Mouse (Mus musculus) embryonic fibroblast, embryonic 13.5 days (primary cell): ENCODE measurements around the gene Grasp. TPM values are rescaled to one million over a fixed set of nuclear protein-coding genes. Genes with fewer than 3 reads are reported as not detected.

Experiments
- H3K27ac ChIP-seq: 2 replicates; pipeline ENCODE4 v1.5.1; 2012; ENCODE audit warnings: low read length, control low read depth, inconsistent platforms; ENCODE audit not compliant: insufficient read depth
- H3K4me1 ChIP-seq: 2 replicates; pipeline ENCODE4 v1.6.1; 2011; ENCODE audit warnings: low read length; ENCODE audit not compliant: control insufficient read depth, insufficient read depth
- H3K4me3 ChIP-seq: 2 replicates; pipeline ENCODE4 v1.5.1; 2011; ENCODE audit warnings: mild to moderate bottlenecking, control low read depth, low read length; ENCODE audit not compliant: insufficient read depth
- CTCF ChIP-seq: IDR thresholded peaks from 2 replicates; pipeline ENCODE4 v1.5.1; 2011; ENCODE audit warnings: mild to moderate bottlenecking, control low read depth, low read length, moderate library complexity, borderline replicate concordance; ENCODE audit not compliant: insufficient read depth
- POLR2A ChIP-seq: IDR thresholded peaks from 2 replicates; pipeline ENCODE4 v1.6.1; 2011; ENCODE audit warnings: low read depth, mild to moderate bottlenecking, control low read depth, low read length, moderate library complexity
- polyA plus RNA-seq: library from polyadenylated mRNA; stranded (reverse); fragments of >200 nt; gene quantifications from 2 replicates; pipeline ENCODE4 v1.2.4, GENCODE M21; 2011; ENCODE audit warnings: low read depth; ENCODE audit not compliant: missing spikeins, insufficient read length

The Grasp gene
- polyA plus RNA-seq, 1 experiment = 9.0 TPM

- Histone ChIP-seq H3K4me3 (peak overlapping the region; percentile 96), H3K4me1 (peaks cover 5% of the 10 kb centered on the region), H3K27ac (peak overlapping the region; percentile 42)
- no peak for TF ChIP-seq CTCF
- peak; percentile 99 for TF ChIP-seq POLR2A
These were observed 42.4 kb downstream of the Grasp start for GRCm38 (mm10) chr15:101266132-101266963.

GRCm38 (mm10) chr15:101267053-101268032 is 43.4 kb downstream of the Grasp start:
- TF ChIP-seq CTCF (no peak), POLR2A (no peak)
- Histone ChIP-seq H3K27ac (no peak overlapping the region), H3K4me1 (peaks cover 5% of the 10 kb centered on the region), H3K4me3 (peak overlapping the region; percentile 96)

GRCm38 (mm10) chr15:101270101-101270820 is 46.3 kb downstream of the Grasp start:
- TF ChIP-seq CTCF (no peak), POLR2A (no peak)

DNA sequence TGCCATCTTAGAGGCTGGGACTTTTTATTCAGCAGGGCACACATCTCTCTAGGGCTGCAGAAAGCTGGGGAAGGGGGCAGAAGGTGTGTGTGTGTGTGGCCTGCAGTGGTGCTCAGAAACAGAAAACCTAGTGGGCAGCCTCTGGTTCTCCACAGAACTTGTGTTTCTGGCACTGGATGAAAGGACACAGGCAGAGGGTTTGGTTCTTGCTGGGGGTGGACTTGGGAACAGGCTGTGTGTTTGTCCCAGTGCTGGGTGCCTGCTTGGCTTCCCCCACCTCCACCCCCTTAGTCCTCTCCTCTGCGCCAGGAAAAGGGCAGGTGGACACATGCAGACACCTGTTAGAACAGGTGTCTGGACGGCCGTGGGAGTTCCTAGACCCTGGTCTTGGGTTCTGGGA is 47.1 kb downstream of the Grasp start:
- H3K4me3 ChIP-seq = no peak overlapping the region
- H3K27ac ChIP-seq = no peak overlapping the region
- no peak for TF ChIP-seq POLR2A
- TF ChIP-seq CTCF = no peak
- H3K4me1 ChIP-seq = peaks cover 4% of the 10 kb centered on the region

More at GRCm38 (mm10) chr15:101270101-101270820, 46.3 kb downstream of the Grasp start:
- H3K27ac ChIP-seq = no peak overlapping the region
- no peak overlapping the region for H3K4me3 ChIP-seq
- peaks cover 5% of the 10 kb centered on the region for H3K4me1 ChIP-seq

GRCm38 (mm10) chr15:101271513-101271912 is 47.5 kb downstream of the Grasp start:
- H3K4me1 ChIP-seq = peaks cover 3% of the 10 kb centered on the region
- H3K27ac ChIP-seq = no peak overlapping the region
- H3K4me3 ChIP-seq = no peak overlapping the region
- TF ChIP-seq POLR2A (no peak), CTCF (no peak)

DNA sequence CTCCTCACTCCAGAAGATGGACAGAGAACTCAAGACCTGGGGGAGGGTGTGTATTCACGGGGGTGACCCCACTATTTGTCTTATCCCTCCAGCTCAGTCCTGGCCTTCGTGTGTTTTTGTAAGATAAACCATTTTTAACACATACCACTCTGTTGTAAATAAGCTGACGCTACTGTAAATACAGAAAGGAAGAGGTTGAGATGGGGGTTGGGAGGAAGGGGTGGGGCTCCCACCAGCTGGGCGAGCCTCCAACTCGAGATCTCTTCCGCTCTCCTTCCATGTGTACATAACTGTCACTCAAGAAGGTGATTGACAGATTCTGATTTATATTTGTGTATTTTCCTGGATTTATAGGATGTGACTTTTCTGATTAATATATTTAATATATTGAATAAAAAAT is 50.4 kb downstream of the Grasp start:
- TF ChIP-seq CTCF (no peak), POLR2A (no peak)
- Histone ChIP-seq H3K27ac (no peak overlapping the region), H3K4me3 (no peak overlapping the region), H3K4me1 (peaks cover under 1% of the 10 kb centered on the region)

DNA sequence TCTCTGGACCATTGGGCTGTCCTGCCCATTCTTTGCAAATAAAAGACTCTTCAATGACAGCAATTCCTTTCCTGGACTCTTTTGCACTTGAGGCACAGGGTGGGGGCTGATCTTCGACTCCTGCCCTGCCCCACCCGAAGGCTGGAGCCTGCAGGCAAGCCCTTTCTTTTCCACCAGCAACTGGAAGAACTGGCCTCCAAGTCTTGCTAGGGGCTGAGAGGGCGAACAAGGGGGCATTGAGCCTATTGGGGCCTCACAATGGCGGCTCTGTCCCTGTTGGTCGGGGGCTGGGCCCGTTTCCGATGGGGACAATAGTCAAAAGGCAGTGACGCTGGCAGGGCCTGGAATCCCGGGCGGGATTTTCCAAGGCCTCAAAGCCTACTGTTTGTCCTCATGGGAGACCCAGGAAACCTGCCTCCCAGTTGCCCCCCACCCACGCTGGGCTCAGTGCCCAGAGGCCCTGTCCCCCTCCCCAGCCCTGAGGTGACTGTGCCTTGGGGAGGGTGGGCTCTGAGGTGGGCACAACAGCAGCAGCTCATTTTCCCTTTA is 53.4 kb downstream of the Grasp start:
- Histone ChIP-seq H3K4me3 (no peak overlapping the region), H3K27ac (no peak overlapping the region), H3K4me1 (no peaks in the 10 kb centered on the region)
- TF ChIP-seq CTCF (no peak), POLR2A (no peak)

- Histone ChIP-seq H3K27ac (no peak overlapping the region), H3K4me1 (no peaks in the 10 kb centered on the region), H3K4me3 (no peak overlapping the region)
- TF ChIP-seq CTCF (no peak), POLR2A (no peak)
These were observed 54.6 kb downstream of the Grasp start for GRCm38 (mm10) chr15:101278589-101278988.

DNA sequence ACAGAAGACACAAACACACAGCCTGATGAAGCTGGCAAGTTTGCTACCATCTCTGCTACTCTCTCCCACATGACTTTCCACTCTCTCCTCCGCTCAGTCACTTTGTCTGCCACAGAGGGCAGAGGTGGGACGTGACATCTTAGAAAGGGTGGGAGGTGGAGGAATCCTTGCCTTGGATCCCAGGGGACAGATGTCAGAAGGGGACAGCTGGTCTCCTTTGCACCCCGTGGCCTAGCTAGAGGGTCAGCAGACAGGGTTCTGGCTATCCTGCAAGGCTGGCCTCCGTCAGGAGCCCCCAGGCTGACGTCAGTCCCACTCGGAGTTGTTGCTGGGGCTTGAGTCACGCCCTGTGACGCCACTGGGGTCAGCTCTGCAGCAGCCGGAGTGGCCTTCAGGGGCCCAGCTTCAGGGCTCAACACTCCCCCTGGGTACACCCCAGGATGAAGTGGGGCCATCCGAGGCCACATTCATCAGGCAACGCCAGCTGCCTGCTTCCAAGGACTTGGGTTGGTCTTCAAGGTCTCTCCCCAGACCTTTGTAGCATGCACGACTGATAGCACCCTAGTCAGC is 55.5 kb downstream of the Grasp start:
- H3K27ac ChIP-seq = no peak overlapping the region
- H3K4me1 ChIP-seq = no peaks in the 10 kb centered on the region
- no peak overlapping the region for H3K4me3 ChIP-seq
- TF ChIP-seq POLR2A = no peak

Other genes with a start within 250 kb of the Grasp start
- not detected in 2 replicates for gene Gm47841, start 176.8 kb upstream of the Grasp start, polyA plus RNA-seq
- gene Fignl2, start 145.6 kb upstream of the Grasp start, polyA plus RNA-seq = 1.3 and 1.4 TPM in 2 replicates
- not detected in 2 replicates for gene Ankrd33, start 108.4 kb upstream of the Grasp start, polyA plus RNA-seq
- gene Acvrl1, start 95.7 kb upstream of the Grasp start, polyA plus RNA-seq = 11.7 and 13.0 TPM in 2 replicates
- 8.8 and 9.7 TPM in 2 replicates for gene Acvr1b, start 50.1 kb upstream of the Grasp start, polyA plus RNA-seq
- gene Nr4a1, start 30.1 kb downstream of the Grasp start, polyA plus RNA-seq = 60.9 and 68.2 TPM in 2 replicates
- gene Atg101, start 60.1 kb downstream of the Grasp start, polyA plus RNA-seq = 20.4 and 21.3 TPM in 2 replicates
- not detected in 2 replicates for gene 6030408B16Rik, start 69.0 kb downstream of the Grasp start, polyA plus RNA-seq
- gene Krt80, start 146.0 kb downstream of the Grasp start, polyA plus RNA-seq = 2.2 and 2.4 TPM in 2 replicates
- gene Krt7, start 186.9 kb downstream of the Grasp start, polyA plus RNA-seq = 0.98 and 1.8 TPM in 2 replicates
- gene Krt87, start 214.6 kb downstream of the Grasp start, polyA plus RNA-seq = not detected in 2 replicates
- not detected in 2 replicates for gene Krt88, start 223.6 kb downstream of the Grasp start, polyA plus RNA-seq
- gene Krt81, start 239.6 kb downstream of the Grasp start, polyA plus RNA-seq = not detected in 2 replicates
- gene Krt86, start 249.3 kb downstream of the Grasp start, polyA plus RNA-seq = not detected in 2 replicates